Mouse (Mus musculus): ENCODE measurements around the gene Etl4.

DNA sequence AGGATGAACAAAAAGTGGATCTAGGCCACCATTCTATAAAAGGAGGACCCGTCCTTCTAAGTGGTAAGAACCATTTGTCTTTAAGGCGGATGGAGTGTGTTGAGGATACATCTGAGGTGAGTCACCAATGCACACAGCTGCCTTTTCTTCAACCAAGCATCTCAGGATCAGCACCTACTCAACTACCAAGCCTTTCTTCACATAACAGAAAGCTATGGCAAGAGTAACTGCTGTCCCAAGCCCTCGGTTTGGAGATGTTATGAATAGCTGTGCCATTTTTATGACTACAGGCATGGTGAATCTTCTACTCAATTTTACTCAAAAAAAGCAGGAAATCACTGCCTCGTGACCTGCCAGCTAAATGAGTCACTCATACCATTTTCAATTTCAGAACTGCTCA is 258.6 kb downstream of the Etl4 start:
- TF ChIP-seq CTCF (IDR thresholded peaks at IDR 0.05; ENCODE audit: extremely low read depth, insufficient read length, insufficient replicate concordance, low read depth, low read length) (no peak), POLR2A (IDR thresholded peaks at IDR 0.05; ENCODE audit: low read depth, low read length) (no peak)

All from small intestine, adult 2 months (tissue).